Mouse (Mus musculus) limb, embryonic 14.5 days (tissue): ENCODE measurements around the gene Cars2. TPM values are rescaled to one million over a fixed set of nuclear protein-coding genes. Genes with fewer than 3 reads are reported as not detected.
"Not testable (repeated sequence)": the region's sequence is repeated elsewhere in the genome, so short reads cannot be mapped to it uniquely, and the experiment has no call there.

Source experiments
- ATAC-seq: fragments of 200-750 bp; cut with Nextera tagmentation; 2 replicates; pipeline ENCODE4 v1.8.0; 2017; ENCODE audit warnings: low read depth, moderate number of reproducible peaks, moderate TSS enrichment; ENCODE audit not compliant: low FRiP score
- DNase-seq: peaks from one replicate; pipeline ENCODE4 v3.0.0-alpha.2; 2015; ENCODE audit warnings: low spot score
- H3K27ac ChIP-seq: fragments of 300-500 bp; sonication (generic); replicated peaks from 2 replicates; pipeline ENCODE4 v1.5.1; 2014; ENCODE audit warnings: low read depth, mild to moderate bottlenecking, low read length, moderate library complexity, mixed read lengths
- H3K27me3 ChIP-seq: fragments of 300-500 bp; sonication (generic); 2 replicates; pipeline ENCODE4 v1.6.1; 2014; ENCODE audit warnings: low read length, mixed read lengths; ENCODE audit not compliant: control insufficient read depth, insufficient read depth
- H3K36me3 ChIP-seq: fragments of 300-500 bp; sonication (generic); 2 replicates; pipeline ENCODE4 v1.6.1; 2014; ENCODE audit warnings: mild to moderate bottlenecking, low read length, moderate library complexity, mixed read lengths; ENCODE audit not compliant: control insufficient read depth, insufficient read depth
- H3K4me1 ChIP-seq: fragments of 300-500 bp; sonication (generic); 2 replicates; pipeline ENCODE4 v1.6.1; 2014; ENCODE audit warnings: antibody characterized with exemption, low read length, mixed read lengths; ENCODE audit not compliant: control insufficient read depth, insufficient read depth
- H3K4me2 ChIP-seq: fragments of 300-500 bp; sonication (generic); replicated peaks from 2 replicates; pipeline ENCODE4 v1.6.1; 2014; ENCODE audit warnings: low read depth, mild to moderate bottlenecking, low read length, moderate library complexity; ENCODE audit not compliant: severe bottlenecking
- H3K4me3 ChIP-seq: fragments of 300-500 bp; sonication (generic); replicated peaks from 2 replicates; pipeline ENCODE4 v1.5.1; 2014; ENCODE audit warnings: low read length
- H3K9ac ChIP-seq: fragments of 300-500 bp; sonication (generic); 2 replicates; pipeline ENCODE4 v1.6.1; 2014; ENCODE audit warnings: mild to moderate bottlenecking, low read depth, low read length, moderate library complexity; ENCODE audit not compliant: severe bottlenecking
- H3K9me3 ChIP-seq: fragments of 300-500 bp; sonication (generic); 2 replicates; pipeline ENCODE4 v1.6.1; 2016; ENCODE audit warnings: low read length; ENCODE audit not compliant: control insufficient read depth
- POLR2A ChIP-seq: fragments of 200-500 bp; IDR thresholded peaks from 2 replicates; pipeline ENCODE4 v1.8.0; 2012; ENCODE audit warnings: inconsistent platforms, mild to moderate bottlenecking, moderate library complexity, borderline replicate concordance; ENCODE audit not compliant: insufficient read depth, insufficient read length; ENCODE audit errors: extremely low read depth
- WGBS: fragments of 180-500 bp; shearing (Covaris S2); extraction: QIAGEN DNeasy Blood & Tissue Kit; methylation state at CpG from one replicate; pipeline ENCODE4 v1.1.7; 2014; 5-methylcytosine and 5-hydroxymethylcytosine counted together
- polyA plus RNA-seq, 2 experiments: library from polyadenylated mRNA; depleted of rRNA in 1 of 2; stranded (reverse) in 1 of 2; unstranded in 1 of 2; fragments of >200 nt; fragmentation: Nextera tagmentation in 1 of 2; extraction: Ambion mirVana in 1 of 2; gene quantifications; 2 replicates each; pipeline versions ENCODE4 v1.2.1 to v1.2.3; 2012 to 2014

Gene Cars2
- polyA plus RNA-seq, 2 experiments, result 26.4 to 66.7 TPM

GRCm38 (mm10) chr8:11555720-11556591 lies 5.4 kb upstream of the Cars2 start:
- H3K27me3 ChIP-seq, result no peaks in the 10 kb centered on the region
- peaks cover 10% of the 10 kb centered on the region for H3K4me1 ChIP-seq
- peak overlapping the region; percentile 96 for H3K27ac ChIP-seq
- peak overlapping the region; percentile 90 for H3K9ac ChIP-seq
- peak; percentile 99; the same call in 1 of the 2 replicates for TF ChIP-seq POLR2A
- H3K4me3 ChIP-seq, result peak overlapping the region; percentile 94
- ATAC-seq (peak; percentile 86), DNase-seq (peak; percentile 100)
- no peaks in the 10 kb centered on the region for H3K9me3 ChIP-seq
- under 1% methylated on average over 79 of the region's 103 CpGs for WGBS
- peak overlapping the region; percentile 59 for H3K4me2 ChIP-seq
- no peaks in the 10 kb centered on the region for H3K36me3 ChIP-seq

GRCm38 (mm10) chr8:11554799-11555719 lies 4.5 kb upstream of the Cars2 start, which contains the start of gene Ing1:
Gene Ing1 (plus strand): TSS chr8:11555571.
- peak; percentile 96 for DNase-seq

GRCm38 (mm10) chr8:11552390-11552789 lies 1.8 kb upstream of the Cars2 start:
- no peak for TF ChIP-seq POLR2A

More at GRCm38 (mm10) chr8:11554799-11555719, 4.5 kb upstream of the Cars2 start, which contains the start of gene Ing1:
- peak within 1 kb of the TSS; percentile 90 for H3K9ac ChIP-seq
- peak; percentile 73 for ATAC-seq
- H3K27ac ChIP-seq, result peak within 1 kb of the TSS; percentile 96
- peaks cover 11% of the 10 kb centered on the region for H3K4me1 ChIP-seq
- peak within 1 kb of the TSS; percentile 59 for H3K4me2 ChIP-seq
- no peaks in the 10 kb centered on the region for H3K36me3 ChIP-seq
- H3K4me3 ChIP-seq, result peak within 1 kb of the TSS; percentile 94
- no peaks in the 10 kb centered on the region for H3K27me3 ChIP-seq
- 2% methylated on average over 38 of the region's 52 CpGs for WGBS
- peak; percentile 66; the same call in 1 of the 2 replicates for TF ChIP-seq POLR2A
- H3K9me3 ChIP-seq, result no peaks in the 10 kb centered on the region

GRCm38 (mm10) chr8:11551497-11551896 lies 914 bp upstream of the Cars2 start:
- not testable (repeated sequence) for H3K27ac ChIP-seq

More at GRCm38 (mm10) chr8:11552390-11552789, 1.8 kb upstream of the Cars2 start:
- 81% methylated on average over 10 of the region's 10 CpGs for WGBS
- Histone ChIP-seq H3K36me3 (no peaks in the 10 kb centered on the region; the same call in 1 of the 2 replicates), H3K27ac (no peak overlapping the region), H3K27me3 (no peaks in the 10 kb centered on the region), H3K4me2 (no peak overlapping the region), H3K9me3 (no peaks in the 10 kb centered on the region), H3K4me1 (peaks cover 9% of the 10 kb centered on the region), H3K9ac (no peak overlapping the region), H3K4me3 (no peak overlapping the region)
- ATAC-seq (no peak), DNase-seq (no peak)

GRCm38 (mm10) chr8:11549706-11550105 lies 877 bp downstream of the Cars2 start:
- no peaks in the 10 kb centered on the region for H3K9me3 ChIP-seq
- H3K4me2 ChIP-seq, result peak overlapping the region; percentile 67
- peak overlapping the region; percentile 75; the same call in 1 of the 2 replicates for H3K9ac ChIP-seq
- DNase-seq (peak; percentile 58), ATAC-seq (no peak)
- peaks cover 7% of the 10 kb centered on the region; the same call in 1 of the 2 replicates for H3K36me3 ChIP-seq
- H3K4me1 ChIP-seq, result peaks cover 9% of the 10 kb centered on the region
- whole genome bisulfite sequencing, result 21% methylated on average over 7 of the region's 7 CpGs
- no peak overlapping the region for H3K27ac ChIP-seq
- TF ChIP-seq POLR2A, result no peak
- peak overlapping the region; percentile 64 for H3K4me3 ChIP-seq
- no peaks in the 10 kb centered on the region for H3K27me3 ChIP-seq

More at GRCm38 (mm10) chr8:11551497-11551896, 914 bp upstream of the Cars2 start:
- not testable (repeated sequence) for H3K9ac ChIP-seq, DNase-seq, H3K27me3 ChIP-seq, H3K4me2 ChIP-seq, H3K36me3 ChIP-seq, H3K9me3 ChIP-seq, H3K4me1 ChIP-seq, ATAC-seq, H3K4me3 ChIP-seq
- 77% methylated on average over 3 of the region's 4 CpGs for WGBS
